Mouse (Mus musculus): Measurements from ENCODE around the gene Dync2h1.

DNA sequence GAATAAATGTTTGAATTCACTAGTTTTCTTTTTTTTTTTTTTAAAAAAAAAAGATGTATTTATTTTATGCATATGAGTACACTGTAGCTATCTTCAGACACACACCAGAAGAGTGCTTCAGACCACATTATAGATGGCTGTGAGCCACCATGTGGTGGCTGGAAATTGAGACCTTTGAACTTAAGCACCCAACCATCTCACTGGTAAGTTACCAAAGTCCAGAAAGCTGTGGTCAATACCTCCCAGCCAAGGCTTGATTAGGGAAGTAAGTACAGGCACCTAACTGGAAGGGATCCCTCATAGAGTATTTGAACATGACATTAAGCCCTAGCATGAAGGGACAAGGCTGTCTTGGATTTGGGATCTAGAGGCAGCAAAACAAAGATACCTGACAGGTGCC is 292.9 kb downstream of the Dync2h1 start:
- no peak for TF ChIP-seq POLR2A (IDR thresholded peaks at IDR 0.05; ENCODE audit: borderline replicate concordance, control insufficient read depth, low read depth, low read length)
- no peak for TF ChIP-seq CTCF (IDR thresholded peaks at IDR 0.05; ENCODE audit: control insufficient read depth, insufficient read depth, low read length)

Data from bone marrow, adult 2 months (tissue).